Mouse (Mus musculus): Measurements from ENCODE around the gene Tubg1.

GRCm38 (mm10) chr11:101146377-101146776 lies 26.6 kb downstream of the Tubg1 start:
- TF ChIP-seq POLR2A (IDR thresholded peaks at IDR 0.05; ENCODE audit: control insufficient read depth, low read depth, low read length), result peak; percentile 25; the same call in 1 of the 2 replicates
- TF ChIP-seq CTCF (IDR thresholded peaks at IDR 0.05; ENCODE audit: control insufficient read depth, insufficient read depth, insufficient replicate concordance, low read depth, low read length), result no peak
